Mouse (Mus musculus) heart, adult 2 months (tissue): ENCODE results near the gene C130026I21Rik.
"Not testable (repeated sequence)": the region's sequence is repeated elsewhere in the genome, so short reads cannot be mapped to it uniquely, and the experiment has no call there.

Source experiments
- CTCF ChIP-seq: fragments of 200-600 bp; IDR thresholded peaks from 2 replicates; pipeline ENCODE4 v1.8.1; 2022; ENCODE audit warnings: antibody characterized with exemption, mild to moderate bottlenecking, moderate library complexity
- EP300 ChIP-seq: fragments of 200-500 bp; IDR thresholded peaks from 2 replicates; pipeline ENCODE4 v1.6.1; 2011; ENCODE audit warnings: low read depth, low read length, control low read depth; ENCODE audit not compliant: insufficient read depth

- not testable (repeated sequence) for TF ChIP-seq CTCF, EP300
Observed at GRCm38 (mm10) chr1:85248985-85249384, 21.4 kb downstream of the C130026I21Rik start.
